Mouse (Mus musculus): ENCODE data around the gene Nifk. TPM values are rescaled to one million over a fixed set of nuclear protein-coding genes. Genes with fewer than 3 reads are reported as not detected.

The Nifk gene
- 88.9 and 96.0 TPM in 2 replicates for polyA plus RNA-seq (2014; fragmentation: Nextera tagmentation; extraction: Ambion mirVana)

DNA sequence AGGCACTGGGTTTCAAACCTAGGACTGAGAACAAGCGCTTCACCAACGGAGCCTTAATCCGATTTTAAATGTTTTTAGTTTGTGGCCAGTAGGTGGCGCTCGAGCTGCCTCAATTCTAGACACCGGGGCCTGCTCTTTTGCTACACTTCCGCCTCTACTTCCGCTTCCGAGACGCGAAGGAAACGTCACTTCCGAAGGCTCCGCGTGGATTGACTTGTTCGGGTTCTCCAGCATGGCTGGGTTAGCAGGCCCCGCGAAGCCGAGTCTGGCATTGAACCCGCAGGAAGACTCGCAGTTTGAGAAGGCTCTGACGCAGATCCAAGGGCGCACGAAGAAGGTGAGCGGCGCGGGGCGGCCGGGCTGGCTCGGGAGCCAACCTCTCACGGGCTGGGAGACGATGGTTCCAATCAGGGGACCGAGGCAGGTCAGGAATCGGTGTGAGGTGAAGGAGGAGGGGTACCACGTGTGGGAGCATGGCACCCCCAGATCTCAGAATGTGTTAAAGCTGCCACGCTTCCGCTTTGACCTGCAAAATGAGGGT, at the start of gene Nifk:
Nifk (plus strand) TSS at position 179 of the 541 bp plus-strand sequence.
- under 1% methylated on average over 37 of the region's 37 CpGs for WGBS
- peaks cover 24% of the 10 kb centered on the region for H3K36me3 ChIP-seq (ENCODE audit: control insufficient read depth, insufficient read depth, low read length)
- H3K27me3 ChIP-seq (replicated peaks; ENCODE audit: control insufficient read depth, insufficient read depth, low read length): no peaks in the 10 kb centered on the region
- H3K27ac ChIP-seq (ENCODE audit: low read depth): peak within 1 kb of the TSS; percentile 28; the same call in 1 of the 2 replicates
- peaks cover 7% of the 10 kb centered on the region for H3K4me1 ChIP-seq (replicated peaks; ENCODE audit: control insufficient read depth, insufficient read depth, low read length)
- no peaks in the 10 kb centered on the region for H3K9me3 ChIP-seq (ENCODE audit: control insufficient read depth, low read length)
- H3K9ac ChIP-seq (ENCODE audit: low read length): peak within 1 kb of the TSS; percentile 71
- peak within 1 kb of the TSS; percentile 94 for H3K4me2 ChIP-seq (ENCODE audit: low read length)
- peak within 1 kb of the TSS; percentile 85 for H3K4me3 ChIP-seq (ENCODE audit: low read depth, low read length)
- peak; percentile 90 for ATAC-seq (replicated peaks; ENCODE audit: low FRiP score, low TSS enrichment, low read depth)
- DNase-seq (ENCODE audit: low spot score): peak; percentile 95

DNA sequence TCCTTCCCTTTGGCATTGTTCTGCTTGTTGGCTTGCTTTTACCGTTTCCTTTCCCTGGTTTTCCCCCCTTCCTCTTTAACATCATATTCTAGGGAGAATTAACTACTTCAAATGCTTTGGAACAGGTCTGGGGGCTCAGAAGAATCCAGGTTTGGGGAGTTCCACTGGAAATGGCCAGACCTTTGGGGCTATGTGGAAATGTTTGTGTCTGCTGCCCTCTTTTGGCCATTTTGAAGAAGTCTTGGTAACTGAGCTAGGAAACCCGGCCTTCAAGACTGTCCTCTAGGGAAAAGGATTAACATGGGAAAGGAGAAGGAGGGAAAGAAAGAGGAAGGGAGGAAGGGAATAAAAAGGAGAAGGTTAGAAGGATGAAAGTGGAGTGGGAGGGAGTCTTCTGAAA, 46.5 kb upstream of the Nifk start:
- Histone ChIP-seq H3K36me3 (ENCODE audit: control insufficient read depth, insufficient read depth, low read length) (no peaks in the 10 kb centered on the region), H3K9ac (ENCODE audit: low read length) (no peak overlapping the region), H3K4me2 (ENCODE audit: low read length) (no peak overlapping the region), H3K27ac (ENCODE audit: low read depth) (no peak overlapping the region), H3K27me3 (replicated peaks; ENCODE audit: control insufficient read depth, insufficient read depth, low read length) (no peaks in the 10 kb centered on the region), H3K4me1 (replicated peaks; ENCODE audit: control insufficient read depth, insufficient read depth, low read length) (no peaks in the 10 kb centered on the region), H3K4me3 (ENCODE audit: low read depth, low read length) (no peak overlapping the region), H3K9me3 (ENCODE audit: control insufficient read depth, low read length) (no peaks in the 10 kb centered on the region)
- ATAC-seq (replicated peaks; ENCODE audit: low FRiP score, low TSS enrichment, low read depth): no peak
- 17% methylated on average over 2 of the region's 2 CpGs for WGBS
- DNase-seq (ENCODE audit: low spot score): no peak

GRCm38 (mm10) chr1:118292291-118292690, 29.3 kb upstream of the Nifk start:
- no peak overlapping the region for H3K4me2 ChIP-seq (ENCODE audit: low read length)

GRCm38 (mm10) chr1:118294192-118294591, 27.4 kb upstream of the Nifk start:
- Histone ChIP-seq H3K9ac (ENCODE audit: low read length) (no peak overlapping the region), H3K4me2 (ENCODE audit: low read length) (no peak overlapping the region), H3K36me3 (ENCODE audit: control insufficient read depth, insufficient read depth, low read length) (peaks cover 39% of the 10 kb centered on the region), H3K27me3 (replicated peaks; ENCODE audit: control insufficient read depth, insufficient read depth, low read length) (no peaks in the 10 kb centered on the region), H3K9me3 (ENCODE audit: control insufficient read depth, low read length) (no peaks in the 10 kb centered on the region), H3K27ac (ENCODE audit: low read depth) (no peak overlapping the region), H3K4me1 (replicated peaks; ENCODE audit: control insufficient read depth, insufficient read depth, low read length) (no peaks in the 10 kb centered on the region), H3K4me3 (ENCODE audit: low read depth, low read length) (no peak overlapping the region)
- DNase-seq (ENCODE audit: low spot score) (no peak), ATAC-seq (replicated peaks; ENCODE audit: low FRiP score, low TSS enrichment, low read depth) (no peak)
- WGBS: 95% methylated on average over 3 of the region's 3 CpGs

More at GRCm38 (mm10) chr1:118292291-118292690, 29.3 kb upstream of the Nifk start:
- Histone ChIP-seq H3K4me1 (replicated peaks; ENCODE audit: control insufficient read depth, insufficient read depth, low read length) (no peaks in the 10 kb centered on the region), H3K27me3 (replicated peaks; ENCODE audit: control insufficient read depth, insufficient read depth, low read length) (no peaks in the 10 kb centered on the region), H3K36me3 (ENCODE audit: control insufficient read depth, insufficient read depth, low read length) (peaks cover 21% of the 10 kb centered on the region), H3K9ac (ENCODE audit: low read length) (no peak overlapping the region), H3K4me3 (ENCODE audit: low read depth, low read length) (no peak overlapping the region), H3K9me3 (ENCODE audit: control insufficient read depth, low read length) (no peaks in the 10 kb centered on the region), H3K27ac (ENCODE audit: low read depth) (no peak overlapping the region)
- ATAC-seq (replicated peaks; ENCODE audit: low FRiP score, low TSS enrichment, low read depth) (no peak), DNase-seq (ENCODE audit: low spot score) (no peak)
- 89% methylated on average over 4 of the region's 4 CpGs for WGBS

DNA sequence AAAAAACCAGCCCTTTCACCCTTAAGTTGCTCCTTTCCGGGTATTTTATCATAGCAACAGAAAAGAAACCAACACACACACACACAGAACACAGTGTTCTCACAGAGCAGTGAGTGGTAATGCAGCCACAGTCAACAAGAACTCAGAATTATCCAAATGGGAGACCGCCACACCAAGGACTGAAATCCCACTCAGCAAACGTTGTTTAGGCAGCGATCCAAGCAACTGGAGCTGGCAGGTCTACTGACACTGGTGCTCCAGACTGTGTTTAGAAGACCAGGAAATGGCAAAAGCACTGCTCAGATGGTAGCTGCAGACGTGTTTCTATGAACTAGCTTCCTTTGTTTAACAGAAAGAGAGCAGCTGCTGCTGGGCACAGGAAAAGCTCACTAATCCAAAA, 26.8 kb upstream of the Nifk start:
- Histone ChIP-seq H3K4me3 (ENCODE audit: low read depth, low read length) (no peak overlapping the region), H3K4me2 (ENCODE audit: low read length) (no peak overlapping the region), H3K9ac (ENCODE audit: low read length) (no peak overlapping the region), H3K4me1 (replicated peaks; ENCODE audit: control insufficient read depth, insufficient read depth, low read length) (no peaks in the 10 kb centered on the region), H3K27ac (ENCODE audit: low read depth) (no peak overlapping the region), H3K27me3 (replicated peaks; ENCODE audit: control insufficient read depth, insufficient read depth, low read length) (no peaks in the 10 kb centered on the region), H3K36me3 (ENCODE audit: control insufficient read depth, insufficient read depth, low read length) (peaks cover 42% of the 10 kb centered on the region), H3K9me3 (ENCODE audit: control insufficient read depth, low read length) (no peaks in the 10 kb centered on the region)
- ATAC-seq (replicated peaks; ENCODE audit: low FRiP score, low TSS enrichment, low read depth) (no peak), DNase-seq (ENCODE audit: low spot score) (no peak)
- WGBS: 70% methylated on average over 5 of the region's 5 CpGs

DNA sequence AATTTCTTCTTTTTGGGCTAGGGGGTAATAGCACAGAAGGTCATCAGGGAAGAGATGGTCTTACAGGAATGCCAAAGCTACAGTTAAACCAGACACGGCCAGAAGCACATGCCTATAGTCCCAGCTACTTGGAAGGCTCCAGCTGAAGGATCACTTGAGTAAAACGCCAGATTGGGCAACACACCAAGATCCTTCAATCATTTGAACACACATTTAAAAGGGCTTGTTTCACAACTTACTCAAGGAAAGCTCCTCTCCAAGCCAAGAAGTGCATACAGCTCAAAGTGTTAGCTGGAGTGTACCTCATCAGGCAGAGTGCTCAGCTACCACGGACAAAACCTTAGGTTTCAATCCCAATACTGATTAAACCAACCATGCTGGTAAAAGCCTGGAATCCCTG, 25.0 kb upstream of the Nifk start:
- Histone ChIP-seq H3K27ac (ENCODE audit: low read depth) (no peak overlapping the region), H3K4me3 (ENCODE audit: low read depth, low read length) (no peak overlapping the region), H3K4me1 (replicated peaks; ENCODE audit: control insufficient read depth, insufficient read depth, low read length) (no peaks in the 10 kb centered on the region), H3K9me3 (ENCODE audit: control insufficient read depth, low read length) (no peaks in the 10 kb centered on the region), H3K27me3 (replicated peaks; ENCODE audit: control insufficient read depth, insufficient read depth, low read length) (no peaks in the 10 kb centered on the region), H3K4me2 (ENCODE audit: low read length) (no peak overlapping the region), H3K9ac (ENCODE audit: low read length) (no peak overlapping the region), H3K36me3 (ENCODE audit: control insufficient read depth, insufficient read depth, low read length) (peaks cover 60% of the 10 kb centered on the region)
- WGBS: 87% methylated on average over 3 of the region's 3 CpGs
- DNase-seq (ENCODE audit: low spot score) (no peak), ATAC-seq (replicated peaks; ENCODE audit: low FRiP score, low TSS enrichment, low read depth) (no peak)

- ATAC-seq (replicated peaks; ENCODE audit: low FRiP score, low TSS enrichment, low read depth) (no peak), DNase-seq (ENCODE audit: low spot score) (no peak)
- 85% methylated on average over 2 of the region's 2 CpGs for WGBS
- H3K27ac ChIP-seq (ENCODE audit: low read depth): no peak overlapping the region
- no peaks in the 10 kb centered on the region for H3K4me1 ChIP-seq (replicated peaks; ENCODE audit: control insufficient read depth, insufficient read depth, low read length)
- H3K4me3 ChIP-seq (ENCODE audit: low read depth, low read length): no peak overlapping the region
- no peak overlapping the region for H3K4me2 ChIP-seq (ENCODE audit: low read length)
- H3K36me3 ChIP-seq (ENCODE audit: control insufficient read depth, insufficient read depth, low read length): peaks cover 71% of the 10 kb centered on the region
- no peaks in the 10 kb centered on the region for H3K9me3 ChIP-seq (ENCODE audit: control insufficient read depth, low read length)
- no peak overlapping the region for H3K9ac ChIP-seq (ENCODE audit: low read length)
- H3K27me3 ChIP-seq (replicated peaks; ENCODE audit: control insufficient read depth, insufficient read depth, low read length): no peaks in the 10 kb centered on the region
These were observed 23.9 kb upstream of the Nifk start for GRCm38 (mm10) chr1:118297719-118298118.

DNA sequence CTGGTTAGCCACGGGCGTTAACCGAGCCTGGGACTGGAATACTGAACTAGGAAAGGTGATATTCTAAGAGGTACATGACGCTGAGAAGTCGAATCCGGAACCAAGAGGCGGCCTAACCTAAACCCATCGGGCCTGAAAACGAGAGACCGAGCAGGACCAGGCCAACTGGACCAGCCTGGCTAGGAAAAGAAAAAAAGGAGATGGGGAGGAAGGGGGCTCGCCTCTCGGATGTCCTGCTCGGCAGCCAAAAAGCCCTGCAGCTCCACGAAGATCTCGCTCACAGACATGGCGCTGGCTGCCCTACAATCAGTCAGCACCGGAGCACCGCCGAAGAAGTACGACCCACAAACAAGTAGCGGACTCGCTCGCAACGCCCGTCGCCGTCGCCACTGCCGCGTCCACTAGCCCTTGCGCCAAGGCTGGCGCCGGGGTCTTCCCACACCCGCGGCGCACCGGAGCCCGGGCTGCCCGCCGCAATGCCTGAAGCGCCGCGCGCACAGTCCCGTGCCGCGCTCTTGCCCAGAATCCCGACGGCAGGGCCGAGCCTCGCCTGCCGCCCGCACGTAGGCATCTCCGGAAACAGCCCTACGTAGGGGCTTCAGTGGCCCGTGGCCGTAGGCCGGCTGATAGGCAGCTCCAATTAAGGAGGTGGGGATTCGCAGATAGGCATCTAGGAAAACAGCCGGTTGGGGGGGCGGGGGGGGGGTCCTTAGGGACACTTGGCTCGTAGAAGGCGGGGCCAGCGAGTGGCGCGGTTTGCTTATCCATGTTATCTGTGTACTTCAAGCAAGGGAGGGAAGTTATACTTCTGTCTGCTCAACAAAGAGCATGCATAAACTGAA, 10.6 kb upstream of the Nifk start:
- peak; percentile 95 for DNase-seq (ENCODE audit: low spot score)
- Histone ChIP-seq H3K36me3 (ENCODE audit: control insufficient read depth, insufficient read depth, low read length) (peaks cover 21% of the 10 kb centered on the region), H3K9ac (ENCODE audit: low read length) (peak overlapping the region; percentile 78), H3K4me1 (replicated peaks; ENCODE audit: control insufficient read depth, insufficient read depth, low read length) (peaks cover 11% of the 10 kb centered on the region), H3K4me2 (ENCODE audit: low read length) (peak overlapping the region; percentile 83), H3K9me3 (ENCODE audit: control insufficient read depth, low read length) (no peaks in the 10 kb centered on the region), H3K4me3 (ENCODE audit: low read depth, low read length) (peak overlapping the region; percentile 70), H3K27me3 (replicated peaks; ENCODE audit: control insufficient read depth, insufficient read depth, low read length) (no peaks in the 10 kb centered on the region), H3K27ac (ENCODE audit: low read depth) (peak overlapping the region; percentile 92)
- peak; percentile 99 for ATAC-seq (replicated peaks; ENCODE audit: low FRiP score, low TSS enrichment, low read depth)
- under 1% methylated on average over 67 of the region's 67 CpGs for WGBS
